In genomic region chr1:45865316-45865715, GRCm38 (mm10) we compare ENCODE assay signal across 12 mouse cellular contexts. TPM values are rescaled to one million over a fixed set of nuclear protein-coding genes. Genes with fewer than 3 reads are reported as not detected.
DNase-seq lines count a peak whose midpoint lies in the region; ATAC-seq lines count a peak whose summit lies in the region.
"Had no signal": no experiment of that assay in that cellular context is flagged by ENCODE, and none has a peak within 500 bp of the region (broad histone marks: within the 10 kb centered on the region; RNA-seq: fewer than 3 reads in every experiment).

No protein-coding gene starts in this region.

- ATAC-seq in heart, embryonic 16.5 days (replicated peaks; ENCODE audit: extremely low read depth, insufficient read depth, low FRiP score): no peak
- no peak for ATAC-seq in embryonic facial prominence, embryonic 13.5 days (ENCODE audit: insufficient number of reproducible peaks, insufficient read depth, low FRiP score, low TSS enrichment, low read depth)
- no peak for ATAC-seq in limb, embryonic 13.5 days (ENCODE audit: low FRiP score, low read depth)
- no peak for ATAC-seq in hindbrain, embryonic 13.5 days (ENCODE audit: low FRiP score)
- ATAC-seq in midbrain, embryonic 14.5 days (ENCODE audit: low FRiP score, low TSS enrichment): no peak
- no peak for ATAC-seq in hindbrain, embryonic 14.5 days (ENCODE audit: low FRiP score)

- H3K9me3 ChIP-seq in heart, embryonic 16.5 days (replicated peaks; ENCODE audit: control insufficient read depth, low read length): 0 out of 2 replicates have a peak, but pooled peaks cover 3% of the 10 kb centered on the region
- H3K9me3 ChIP-seq in embryonic facial prominence, embryonic 13.5 days: no peaks in the 10 kb centered on the region
- no peaks in the 10 kb centered on the region for H3K9me3 ChIP-seq in limb, embryonic 13.5 days
- H3K9me3 ChIP-seq in hindbrain, embryonic 13.5 days: no peaks in the 10 kb centered on the region
- H3K9me3 ChIP-seq in midbrain, embryonic 14.5 days (ENCODE audit: control insufficient read depth, low read length): no peaks in the 10 kb centered on the region
- 0 out of 2 replicates have a peak, but pooled peaks cover 3% of the 10 kb centered on the region for H3K9me3 ChIP-seq in hindbrain, embryonic 14.5 days (ENCODE audit: control insufficient read depth, low read length)

- no peak overlapping the region for H3K4me2 ChIP-seq in heart, embryonic 16.5 days (ENCODE audit: low read depth, low read length)
- H3K4me2 ChIP-seq in embryonic facial prominence, embryonic 13.5 days: no peak overlapping the region
- H3K4me2 ChIP-seq in limb, embryonic 13.5 days (replicated peaks): no peak overlapping the region
- H3K4me2 ChIP-seq in hindbrain, embryonic 13.5 days: no peak overlapping the region
- H3K4me2 ChIP-seq in midbrain, embryonic 14.5 days (ENCODE audit: low read length): no peak overlapping the region
- no peak overlapping the region for H3K4me2 ChIP-seq in hindbrain, embryonic 14.5 days (replicated peaks)
- H3K4me2 ChIP-seq: midbrain, embryonic 11.5 days had no signal

- H3K9ac ChIP-seq in heart, embryonic 16.5 days (ENCODE audit: low read length): no peak overlapping the region
- no peak overlapping the region for H3K9ac ChIP-seq in embryonic facial prominence, embryonic 13.5 days
- H3K9ac ChIP-seq in limb, embryonic 13.5 days: no peak overlapping the region
- H3K9ac ChIP-seq in hindbrain, embryonic 13.5 days: no peak overlapping the region
- H3K9ac ChIP-seq in midbrain, embryonic 14.5 days (replicated peaks; ENCODE audit: low read length): no peak overlapping the region
- H3K9ac ChIP-seq in hindbrain, embryonic 14.5 days: no peak overlapping the region

- H3K27me3 ChIP-seq in heart, embryonic 16.5 days (ENCODE audit: control insufficient read depth, insufficient read depth, low read length): no peaks in the 10 kb centered on the region
- no peaks in the 10 kb centered on the region for H3K27me3 ChIP-seq in embryonic facial prominence, embryonic 13.5 days
- H3K27me3 ChIP-seq in limb, embryonic 13.5 days: no peaks in the 10 kb centered on the region
- no peaks in the 10 kb centered on the region for H3K27me3 ChIP-seq in hindbrain, embryonic 13.5 days
- no peaks in the 10 kb centered on the region for H3K27me3 ChIP-seq in midbrain, embryonic 14.5 days (ENCODE audit: control insufficient read depth, insufficient read depth, low read length)
- H3K27me3 ChIP-seq in hindbrain, embryonic 14.5 days (ENCODE audit: control insufficient read depth, insufficient read depth, low read length): no peaks in the 10 kb centered on the region

- no peaks in the 10 kb centered on the region for H3K36me3 ChIP-seq in heart, embryonic 16.5 days (ENCODE audit: control insufficient read depth, insufficient read depth)
- no peaks in the 10 kb centered on the region for H3K36me3 ChIP-seq in embryonic facial prominence, embryonic 13.5 days
- H3K36me3 ChIP-seq in limb, embryonic 13.5 days: no peaks in the 10 kb centered on the region
- H3K36me3 ChIP-seq in hindbrain, embryonic 13.5 days: no peaks in the 10 kb centered on the region
- no peaks in the 10 kb centered on the region for H3K36me3 ChIP-seq in midbrain, embryonic 14.5 days (ENCODE audit: control insufficient read depth, insufficient read depth, low read length)
- H3K36me3 ChIP-seq in hindbrain, embryonic 14.5 days (replicated peaks; ENCODE audit: control insufficient read depth, insufficient read depth): no peaks in the 10 kb centered on the region

- H3K4me3 ChIP-seq in heart, embryonic 16.5 days (ENCODE audit: low read length): no peak overlapping the region
- no peak overlapping the region for H3K4me3 ChIP-seq in embryonic facial prominence, embryonic 13.5 days
- H3K4me3 ChIP-seq in limb, embryonic 13.5 days: no peak overlapping the region
- H3K4me3 ChIP-seq in hindbrain, embryonic 13.5 days: no peak overlapping the region
- no peak overlapping the region for H3K4me3 ChIP-seq in midbrain, embryonic 14.5 days (replicated peaks; ENCODE audit: low read depth, low read length)
- no peak overlapping the region for H3K4me3 ChIP-seq in hindbrain, embryonic 14.5 days (replicated peaks; ENCODE audit: low read length)

- DNase-seq in heart, adult 9 months (ENCODE audit: low spot score in 2 of 2): no peak
- DNase-seq in A20 (ENCODE audit: low read depth, low spot score): peak; percentile 36
- no peak for DNase-seq in midbrain, embryonic 14.5 days
- DNase-seq in hindbrain, embryonic 14.5 days (ENCODE audit: low spot score): no peak

- peak overlapping the region; percentile 59 for H3K27ac ChIP-seq in heart, embryonic 16.5 days (ENCODE audit: low read length)
- peak overlapping the region; percentile 33; the same call in 1 of the 2 replicates for H3K27ac ChIP-seq in embryonic facial prominence, embryonic 13.5 days
- peak overlapping the region; percentile 64; the same call in 1 of the 2 replicates for H3K27ac ChIP-seq in limb, embryonic 13.5 days
- no peak overlapping the region for H3K27ac ChIP-seq in hindbrain, embryonic 13.5 days
- no peak overlapping the region for H3K27ac ChIP-seq in midbrain, embryonic 14.5 days (replicated peaks; ENCODE audit: low read depth, low read length)
- H3K27ac ChIP-seq in hindbrain, embryonic 14.5 days: no peak overlapping the region

- peaks cover 20% of the 10 kb centered on the region for H3K4me1 ChIP-seq in heart, embryonic 16.5 days (ENCODE audit: control insufficient read depth, insufficient read depth, low read length)
- H3K4me1 ChIP-seq in embryonic facial prominence, embryonic 13.5 days: peaks cover 21% of the 10 kb centered on the region
- peaks cover 20% of the 10 kb centered on the region for H3K4me1 ChIP-seq in limb, embryonic 13.5 days
- no peaks in the 10 kb centered on the region for H3K4me1 ChIP-seq in hindbrain, embryonic 13.5 days (replicated peaks)
- H3K4me1 ChIP-seq in midbrain, embryonic 14.5 days (ENCODE audit: control insufficient read depth, insufficient read depth, low read length): no peaks in the 10 kb centered on the region
- no peaks in the 10 kb centered on the region for H3K4me1 ChIP-seq in hindbrain, embryonic 14.5 days (replicated peaks; ENCODE audit: control insufficient read depth, insufficient read depth, low read length)

- 19% methylated on average over 1 of the region's 1 CpGs for WGBS in heart, embryonic 16.5 days
- 38% methylated on average over 1 of the region's 1 CpGs for WGBS in embryonic facial prominence, embryonic 13.5 days
- WGBS in limb, embryonic 13.5 days: 13% methylated on average over 1 of the region's 1 CpGs
- WGBS in hindbrain, embryonic 13.5 days: 75% methylated on average over 1 of the region's 1 CpGs
- WGBS in midbrain, embryonic 14.5 days: 66% methylated on average over 1 of the region's 1 CpGs
- 62% methylated on average over 1 of the region's 1 CpGs for WGBS in hindbrain, embryonic 14.5 days

RNA-seq across cellular contexts. Expression of gene Gm5269, which starts 24.8 kb away (rescaled TPM):
- not detected in 2 replicates for polyA plus RNA-seq in heart, embryonic 16.5 days (2015; fragmentation: Nextera tagmentation; extraction: Ambion mirVana)
- not detected in 2 replicates for polyA plus RNA-seq in embryonic facial prominence, embryonic 13.5 days (2015; fragmentation: Nextera tagmentation; extraction: Ambion mirVana)
- not detected in 2 replicates for polyA plus RNA-seq in limb, embryonic 13.5 days (2015; fragmentation: Nextera tagmentation; extraction: Ambion mirVana)
- polyA plus RNA-seq in hindbrain, embryonic 13.5 days (2015; fragmentation: Nextera tagmentation; extraction: Ambion mirVana): not detected in 2 replicates
- not detected in 2 replicates for polyA plus RNA-seq in midbrain, embryonic 14.5 days (2014; fragmentation: Nextera tagmentation; extraction: Ambion mirVana)
- polyA plus RNA-seq in hindbrain, embryonic 14.5 days (2014; fragmentation: Nextera tagmentation; extraction: Ambion mirVana): not detected in 2 replicates
- polyA plus RNA-seq: large intestine, adult 2 months; midbrain, embryonic 11.5 days; neural tube, embryonic 14.5 days; testis, adult 2 months had no signal

Comparison
In these comparisons a context has a peak if more than half of its experiments do, and no peak if none do; other contexts are left out.
1. H3K27ac ChIP-seq: peak in heart, embryonic 16.5 days (single experiment), embryonic facial prominence, embryonic 13.5 days (single experiment) and limb, embryonic 13.5 days (single experiment); none in hindbrain, embryonic 13.5 days (single experiment), midbrain, embryonic 14.5 days (single experiment) and hindbrain, embryonic 14.5 days (single experiment).